Mouse (Mus musculus): ENCODE results near the gene Epha4.

- TF ChIP-seq CTCF (IDR thresholded peaks at IDR 0.05; ENCODE audit: low read depth, low read length), result no peak
- no peak for TF ChIP-seq TAL1 (conservative IDR thresholded peaks at IDR 0.05; ENCODE audit: low read depth, low read length)
- no peak for TF ChIP-seq GATA2 (IDR thresholded peaks at IDR 0.05; ENCODE audit: borderline replicate concordance, low read depth, low read length)
Observed at GRCm38 (mm10) chr1:77468717-77469314, 46.1 kb downstream of the Epha4 start.
